Mouse (Mus musculus) lung, adult 2 months (tissue): Measurements from ENCODE around the gene Sdk1.

ENCODE experiments used
- CTCF ChIP-seq: fragments of 200-500 bp; IDR thresholded peaks from 2 replicates; pipeline ENCODE4 v1.5.1; 2011; ENCODE audit warnings: mild to moderate bottlenecking, low read length, control low read depth; ENCODE audit not compliant: insufficient read depth
- POLR2A ChIP-seq: fragments of 200-500 bp; IDR thresholded peaks from 2 replicates; pipeline ENCODE4 v1.6.1; 2011; ENCODE audit warnings: low read depth, mild to moderate bottlenecking, control low read depth, low read length, borderline replicate concordance; ENCODE audit errors: extremely low read depth

DNA sequence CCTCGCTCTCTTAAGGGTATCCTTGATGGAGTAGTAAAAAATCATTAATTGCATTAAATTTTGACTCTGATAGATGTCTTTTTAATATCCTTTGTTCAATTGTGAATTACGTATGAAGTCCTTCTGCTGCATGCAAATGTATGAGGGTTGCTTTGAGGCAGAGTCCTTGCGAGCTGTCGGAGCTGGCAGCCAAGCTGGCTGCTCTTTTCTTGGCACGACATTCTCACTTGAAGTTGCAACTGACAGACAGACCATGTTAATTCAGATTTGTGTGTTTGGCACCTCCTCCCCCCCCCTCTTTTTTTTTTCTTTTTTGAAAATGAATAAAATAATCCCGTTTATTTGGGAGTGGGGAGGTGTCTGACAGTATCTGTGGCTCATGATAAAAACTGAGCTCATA lies 329.2 kb downstream of the Sdk1 start:
- TF ChIP-seq POLR2A (no peak), CTCF (no peak)
